Mouse (Mus musculus) Muller cell, postnatal 12 days (primary cell): ENCODE results near the gene Wdsub1.

Source experiments
- DNase-seq: peaks from one replicate; pipeline ENCODE4 v3.0.0-alpha.2; 2015; ENCODE audit errors: inconsistent ontology term

The Wdsub1 gene

GRCm38 (mm10) chr2:59841189-59841939, 41.0 kb downstream of the Wdsub1 start:
- no peak for DNase-seq

DNA sequence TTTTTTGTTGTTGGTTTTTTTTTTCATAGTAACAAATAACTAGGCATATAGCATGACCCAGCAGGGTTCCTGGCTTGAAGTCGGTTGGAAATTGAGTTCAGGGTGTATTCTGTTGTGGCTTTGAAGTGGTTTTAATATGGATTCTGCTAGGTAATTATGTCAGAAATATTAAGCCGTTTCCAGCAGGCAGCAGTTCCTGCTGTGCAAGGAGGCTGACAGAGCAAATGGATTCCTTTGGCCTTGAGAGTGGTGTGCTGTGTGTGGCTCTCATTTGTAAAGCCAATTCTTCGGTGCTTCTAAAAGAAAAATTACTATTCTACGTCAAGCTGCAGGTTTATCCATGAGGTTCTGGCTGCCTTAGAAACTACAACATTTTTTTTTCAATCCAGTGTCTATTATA, 42.2 kb downstream of the Wdsub1 start:
- no peak for DNase-seq

GRCm38 (mm10) chr2:59839755-59840154, 42.6 kb downstream of the Wdsub1 start:
- no peak for DNase-seq

DNA sequence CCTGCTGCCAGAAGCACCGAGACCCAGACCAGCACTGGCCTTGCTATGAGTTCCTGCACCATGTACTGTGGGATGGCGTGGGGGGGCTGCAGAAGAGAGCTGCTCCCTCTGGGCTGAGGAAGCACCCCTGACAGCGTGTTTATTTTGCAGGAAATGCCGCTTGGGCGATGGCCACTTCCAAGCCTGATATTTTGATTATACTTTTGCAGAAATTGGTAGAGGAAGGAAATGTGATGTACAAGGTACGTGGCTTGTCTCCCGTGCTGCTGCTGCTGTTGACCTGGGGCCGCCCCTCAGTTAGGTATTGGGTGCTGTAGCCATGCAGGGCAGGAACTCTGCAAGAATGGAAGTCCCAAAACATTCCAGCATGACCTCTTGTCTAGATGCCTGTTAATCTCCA, 43.6 kb downstream of the Wdsub1 start:
- no peak for DNase-seq

GRCm38 (mm10) chr2:59831831-59832230, 50.6 kb downstream of the Wdsub1 start:
- no peak for DNase-seq

GRCm38 (mm10) chr2:59830940-59831339, 51.5 kb downstream of the Wdsub1 start:
- no peak for DNase-seq

- DNase-seq: no peak
These were observed 52.2 kb downstream of the Wdsub1 start for GRCm38 (mm10) chr2:59830151-59830550.

DNA sequence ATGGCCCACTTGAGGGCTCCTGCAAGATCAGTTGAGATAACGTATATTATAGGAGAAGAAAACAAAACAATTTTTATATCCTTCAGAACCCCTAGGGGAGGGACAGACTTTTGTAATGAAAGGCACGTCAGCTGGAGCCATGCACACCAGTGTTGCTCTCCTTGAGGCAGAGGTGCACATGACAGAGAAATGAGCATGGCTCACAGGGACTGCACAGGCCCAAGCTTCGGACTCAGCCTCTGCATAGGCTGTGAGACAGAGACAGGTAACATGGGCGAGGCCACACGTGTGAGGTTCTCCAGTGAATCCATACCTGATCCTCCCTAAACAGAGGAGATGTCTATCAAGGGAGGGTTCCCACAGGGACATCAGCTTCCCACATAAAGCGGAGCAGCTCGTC, 52.7 kb downstream of the Wdsub1 start:
- DNase-seq: no peak

DNA sequence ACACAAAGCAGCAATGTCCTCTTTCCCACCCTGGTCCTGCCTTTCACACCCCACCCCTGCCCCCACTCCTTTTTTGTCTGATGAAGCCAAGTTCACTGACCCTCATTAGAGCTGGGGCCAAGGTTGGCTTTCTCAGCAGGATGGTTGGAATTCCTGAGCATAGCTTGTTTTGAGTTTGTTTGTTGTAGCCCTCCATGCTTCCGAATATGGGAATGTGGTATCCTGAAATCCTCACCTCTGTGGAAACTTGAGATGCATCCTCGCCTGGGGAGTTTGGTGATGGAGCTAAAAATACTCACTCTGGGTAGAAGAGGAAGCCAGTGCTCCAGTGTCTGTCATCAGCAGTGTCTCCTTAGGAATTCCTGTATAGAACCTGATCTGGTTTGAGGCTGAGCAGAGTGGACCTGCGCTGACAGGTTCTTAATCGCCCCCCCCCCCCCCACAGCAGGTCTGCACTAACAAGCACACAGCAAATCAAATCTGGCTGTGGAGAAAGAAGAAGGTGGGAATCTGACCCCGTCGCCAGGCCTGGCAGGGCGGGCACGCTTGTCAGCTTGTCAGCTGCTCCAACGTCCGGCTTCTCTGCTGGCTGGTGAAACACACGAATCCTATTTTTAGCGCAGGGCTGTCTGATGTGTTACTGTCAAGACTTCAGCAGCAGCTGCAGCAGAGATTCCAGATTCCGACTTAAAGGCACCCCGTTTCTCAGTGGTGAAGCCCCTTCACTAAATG, 53.4 kb downstream of the Wdsub1 start:
- peak; percentile 100 for DNase-seq

GRCm38 (mm10) chr2:59828103-59828655, 54.2 kb downstream of the Wdsub1 start:
- DNase-seq: no peak

- peak; percentile 74 for DNase-seq
These were observed 57.0 kb downstream of the Wdsub1 start for GRCm38 (mm10) chr2:59825380-59825779.

DNA sequence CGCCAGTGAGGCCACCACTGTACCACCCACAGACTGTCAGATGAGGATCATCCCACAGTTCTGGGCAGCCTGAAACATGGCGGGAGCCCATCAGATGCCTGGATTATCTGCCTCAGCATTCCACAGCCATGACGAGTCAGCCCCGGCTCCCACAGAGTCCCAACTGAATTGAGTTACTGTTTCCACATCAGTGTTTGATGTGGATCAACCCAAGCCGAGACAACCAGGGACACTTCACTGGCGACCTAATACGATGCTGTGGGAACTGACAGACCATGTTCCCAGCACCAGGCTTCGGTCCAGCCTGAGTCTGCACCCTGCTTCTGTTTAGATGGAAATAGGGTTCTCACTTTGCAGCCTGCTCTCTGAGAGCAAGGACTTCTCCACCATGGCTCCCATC, 58.1 kb downstream of the Wdsub1 start:
- DNase-seq: peak; percentile 95

DNA sequence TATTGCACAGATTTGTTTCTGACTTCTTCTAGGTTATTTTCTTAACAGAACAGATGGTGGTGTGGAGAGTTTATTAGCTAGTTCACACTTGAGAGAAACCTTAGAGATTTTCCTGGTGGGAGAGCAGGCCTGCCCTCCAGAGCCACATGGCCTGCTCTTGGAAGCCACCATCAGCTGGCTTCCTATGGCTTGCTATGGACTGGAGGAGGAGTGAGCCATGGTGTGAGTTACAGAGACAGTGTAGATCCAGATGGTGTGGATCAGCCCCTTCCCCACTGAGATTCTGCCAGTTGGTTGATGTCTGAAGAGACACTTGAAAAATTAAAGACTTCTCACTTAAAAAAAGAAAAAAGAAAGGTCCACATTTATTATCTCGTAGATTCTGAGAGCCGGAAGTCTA, 61.3 kb downstream of the Wdsub1 start:
- no peak for DNase-seq

- no peak for DNase-seq
These were observed 62.3 kb downstream of the Wdsub1 start for GRCm38 (mm10) chr2:59820088-59820487.

DNA sequence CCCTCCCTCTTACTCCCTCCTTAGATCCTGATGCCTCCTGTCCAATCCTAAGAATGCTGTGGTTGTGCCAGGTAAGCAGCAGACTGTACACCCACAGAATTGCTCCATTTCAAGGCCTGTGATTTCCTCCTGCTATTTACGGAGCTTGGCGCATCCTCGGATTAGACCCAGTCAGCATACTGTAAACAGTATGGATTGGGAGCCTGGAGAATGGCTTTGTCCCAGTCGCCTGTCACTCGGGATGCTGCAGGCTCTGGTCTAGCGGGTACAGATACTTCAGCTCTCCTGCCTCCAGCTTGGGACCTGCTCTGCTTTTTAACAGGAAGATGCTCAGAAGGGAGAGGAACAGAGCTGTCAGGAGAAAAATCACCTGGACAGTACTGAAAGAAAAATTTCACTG, 63.0 kb downstream of the Wdsub1 start:
- DNase-seq: no peak

- no peak for DNase-seq
These were observed 63.7 kb downstream of the Wdsub1 start for GRCm38 (mm10) chr2:59818663-59819062.

- no peak for DNase-seq
These were observed 67.4 kb downstream of the Wdsub1 start for GRCm38 (mm10) chr2:59814997-59815396.

GRCm38 (mm10) chr2:59813457-59813856, 68.9 kb downstream of the Wdsub1 start:
- no peak for DNase-seq

DNA sequence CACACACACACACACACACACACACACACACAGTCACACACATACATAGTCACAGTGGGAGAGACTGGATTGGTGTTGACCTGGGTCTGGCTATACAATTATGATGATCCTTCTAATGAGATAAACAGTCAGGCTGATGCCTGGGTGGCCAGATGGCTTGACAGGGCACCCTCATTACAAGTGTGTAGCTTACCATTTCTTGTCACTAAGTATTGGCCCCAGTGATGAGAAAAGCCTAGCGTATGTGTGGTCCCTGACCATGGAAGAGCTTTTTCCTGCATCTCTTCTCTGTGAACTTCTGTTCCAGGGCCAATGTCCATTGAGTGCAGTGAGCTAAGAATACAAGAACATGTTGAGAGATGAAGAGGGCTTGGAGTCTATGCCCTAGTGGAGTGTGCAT, 69.8 kb downstream of the Wdsub1 start:
- DNase-seq: no peak

GRCm38 (mm10) chr2:59811247-59811646, 71.1 kb downstream of the Wdsub1 start:
- no peak for DNase-seq

GRCm38 (mm10) chr2:59810039-59810438, 72.4 kb downstream of the Wdsub1 start:
- peak; percentile 51 for DNase-seq

GRCm38 (mm10) chr2:59808608-59809007, 73.8 kb downstream of the Wdsub1 start:
- no peak for DNase-seq

- DNase-seq: no peak
These were observed 76.4 kb downstream of the Wdsub1 start for GRCm38 (mm10) chr2:59806038-59806437.
